Mouse (Mus musculus) limb, embryonic 10.5 days (tissue): Measurements from ENCODE around the gene Usp27x. TPM values are rescaled to one million over a fixed set of nuclear protein-coding genes. Genes with fewer than 3 reads are reported as not detected.

Source experiments
- DNase-seq: peaks from one replicate; pipeline ENCODE4 v3.0.0-alpha.2; 2017; ENCODE audit warnings: low spot score
- H3K27ac ChIP-seq: fragments of 300-500 bp; sonication (generic); 2 replicates; pipeline ENCODE4 v1.5.1; 2016; ENCODE audit warnings: mild to moderate bottlenecking
- H3K27me3 ChIP-seq: fragments of 300-500 bp; sonication (generic); 2 replicates; pipeline ENCODE4 v1.6.1; 2016; ENCODE audit warnings: low read depth, mild to moderate bottlenecking; ENCODE audit not compliant: poor library complexity, severe bottlenecking
- H3K36me3 ChIP-seq: fragments of 300-500 bp; sonication (generic); 2 replicates; pipeline ENCODE4 v1.6.1; 2016; ENCODE audit warnings: mild to moderate bottlenecking, moderate library complexity
- H3K4me1 ChIP-seq: fragments of 300-500 bp; sonication (generic); 2 replicates; pipeline ENCODE4 v1.6.1; 2016
- H3K4me3 ChIP-seq: fragments of 300-500 bp; sonication (generic); 2 replicates; pipeline ENCODE4 v1.5.1; 2016; ENCODE audit warnings: mild to moderate bottlenecking, moderate library complexity
- H3K9me3 ChIP-seq: fragments of 300-500 bp; sonication (generic); replicated peaks from 2 replicates; pipeline ENCODE4 v1.6.1; 2016; ENCODE audit warnings: mild to moderate bottlenecking
- WGBS: fragments of 180-500 bp; shearing (Covaris S2); methylation state at CpG from one replicate; pipeline ENCODE4 v1.1.7; 2016; 5-methylcytosine and 5-hydroxymethylcytosine counted together
- polyA plus RNA-seq: library from polyadenylated mRNA; unstranded; fragments of >200 nt; fragmentation: Nextera tagmentation; extraction: Ambion mirVana; gene quantifications from 2 replicates; pipeline ENCODE4 v1.2.1, GENCODE M21; 2016

Gene Usp27x
- 0.60 and 0.68 TPM in 2 replicates for polyA plus RNA-seq

- peak; percentile 76 for DNase-seq
- Histone ChIP-seq H3K36me3 (no peaks in the 10 kb centered on the region; the same call in 1 of the 2 replicates), H3K27me3 (peaks cover 8% of the 10 kb centered on the region; the same call in 1 of the 2 replicates), H3K9me3 (no peaks in the 10 kb centered on the region), H3K4me1 (peaks cover 9% of the 10 kb centered on the region), H3K27ac (peak within 1 kb of the TSS; percentile 86), H3K4me3 (peak within 1 kb of the TSS; percentile 65)
- 14% methylated on average over 50 of the region's 51 CpGs for WGBS
These were observed at the start of gene Usp27x for GRCm38 (mm10) chrX:7375716-7376480. Gene Usp27x, minus strand, starts transcription at chrX:7375830.

- no peaks in the 10 kb centered on the region for H3K4me1 ChIP-seq
- H3K4me3 ChIP-seq: peak overlapping the region; percentile 51
- 8% methylated on average over 26 of the region's 26 CpGs for WGBS
- H3K27ac ChIP-seq: peak overlapping the region; percentile 68
- H3K9me3 ChIP-seq: no peaks in the 10 kb centered on the region
- H3K36me3 ChIP-seq: no peaks in the 10 kb centered on the region
- DNase-seq: peak; percentile 63
- no peaks in the 10 kb centered on the region for H3K27me3 ChIP-seq
These were observed 47.1 kb upstream of the Usp27x start for GRCm38 (mm10) chrX:7422691-7423111.

- Histone ChIP-seq H3K9me3 (no peaks in the 10 kb centered on the region), H3K4me1 (no peaks in the 10 kb centered on the region), H3K27ac (peak overlapping the region; percentile 68), H3K4me3 (peak overlapping the region; percentile 51), H3K36me3 (no peaks in the 10 kb centered on the region), H3K27me3 (no peaks in the 10 kb centered on the region)
- 73% methylated on average over 6 of the region's 6 CpGs for WGBS
- DNase-seq: no peak
These were observed 46.5 kb upstream of the Usp27x start for GRCm38 (mm10) chrX:7422166-7422565.

GRCm38 (mm10) chrX:7421016-7421415 is 45.4 kb upstream of the Usp27x start:
- no peaks in the 10 kb centered on the region for H3K4me1 ChIP-seq
- H3K36me3 ChIP-seq: no peaks in the 10 kb centered on the region
- H3K27me3 ChIP-seq: no peaks in the 10 kb centered on the region
- WGBS: 44% methylated on average over 3 of the region's 3 CpGs
- H3K4me3 ChIP-seq: no peak overlapping the region
- peak; percentile 57 for DNase-seq
- H3K9me3 ChIP-seq: no peaks in the 10 kb centered on the region
- no peak overlapping the region for H3K27ac ChIP-seq

- 58% methylated on average over 12 of the region's 12 CpGs for WGBS
- no peaks in the 10 kb centered on the region for H3K36me3 ChIP-seq
- H3K27ac ChIP-seq: no peak overlapping the region
- no peaks in the 10 kb centered on the region for H3K27me3 ChIP-seq
- no peak for DNase-seq
- no peaks in the 10 kb centered on the region for H3K4me1 ChIP-seq
- H3K4me3 ChIP-seq: no peak overlapping the region
- H3K9me3 ChIP-seq: no peaks in the 10 kb centered on the region
These were observed 40.7 kb upstream of the Usp27x start for GRCm38 (mm10) chrX:7416178-7416871.

GRCm38 (mm10) chrX:7415308-7415707 is 39.7 kb upstream of the Usp27x start:
- Histone ChIP-seq H3K27ac (no peak overlapping the region), H3K9me3 (no peaks in the 10 kb centered on the region), H3K4me3 (no peak overlapping the region), H3K36me3 (no peaks in the 10 kb centered on the region), H3K27me3 (no peaks in the 10 kb centered on the region), H3K4me1 (no peaks in the 10 kb centered on the region)
- WGBS: 83% methylated on average over 6 of the region's 6 CpGs
- DNase-seq: no peak

GRCm38 (mm10) chrX:7412239-7413033 is 36.8 kb upstream of the Usp27x start:
- no peak overlapping the region for H3K4me3 ChIP-seq
- no peaks in the 10 kb centered on the region for H3K9me3 ChIP-seq
- no peaks in the 10 kb centered on the region for H3K27me3 ChIP-seq
- H3K4me1 ChIP-seq: no peaks in the 10 kb centered on the region
- 63% methylated on average over 16 of the region's 16 CpGs for WGBS
- DNase-seq: no peak
- no peak overlapping the region for H3K27ac ChIP-seq
- H3K36me3 ChIP-seq: no peaks in the 10 kb centered on the region

- peak; percentile 29 for DNase-seq
- WGBS: 32% methylated on average over 4 of the region's 4 CpGs
These were observed 956 bp upstream of the Usp27x start for GRCm38 (mm10) chrX:7376586-7376985.

GRCm38 (mm10) chrX:7375322-7375715 is 311 bp downstream of the Usp27x start:
- 14% methylated on average over 31 of the region's 40 CpGs for WGBS
- DNase-seq: no peak

More at GRCm38 (mm10) chrX:7376586-7376985, 956 bp upstream of the Usp27x start:
- Histone ChIP-seq H3K36me3 (no peaks in the 10 kb centered on the region; the same call in 1 of the 2 replicates), H3K27me3 (peaks cover 8% of the 10 kb centered on the region; the same call in 1 of the 2 replicates), H3K27ac (peak overlapping the region; percentile 86), H3K4me1 (peaks cover 9% of the 10 kb centered on the region), H3K4me3 (peak overlapping the region; percentile 65), H3K9me3 (no peaks in the 10 kb centered on the region)

GRCm38 (mm10) chrX:7325455-7325854 is 50.2 kb downstream of the Usp27x start:
- no peak for DNase-seq
- H3K4me1 ChIP-seq: no peaks in the 10 kb centered on the region
- no peak overlapping the region for H3K4me3 ChIP-seq
- H3K27ac ChIP-seq: no peak overlapping the region
- H3K27me3 ChIP-seq: no peaks in the 10 kb centered on the region
- no peaks in the 10 kb centered on the region for H3K9me3 ChIP-seq
- H3K36me3 ChIP-seq: no peaks in the 10 kb centered on the region
- 41% methylated on average over 2 of the region's 2 CpGs for WGBS

More at GRCm38 (mm10) chrX:7375322-7375715, 311 bp downstream of the Usp27x start:
- no peaks in the 10 kb centered on the region for H3K9me3 ChIP-seq
- peaks cover 9% of the 10 kb centered on the region for H3K4me1 ChIP-seq
- H3K27me3 ChIP-seq: peaks cover 8% of the 10 kb centered on the region; the same call in 1 of the 2 replicates
- H3K4me3 ChIP-seq: peak overlapping the region; percentile 65
- no peaks in the 10 kb centered on the region; the same call in 1 of the 2 replicates for H3K36me3 ChIP-seq
- H3K27ac ChIP-seq: peak overlapping the region; percentile 86

- H3K27me3 ChIP-seq: peaks cover 9% of the 10 kb centered on the region; the same call in 1 of the 2 replicates
- H3K9me3 ChIP-seq: no peaks in the 10 kb centered on the region
- H3K27ac ChIP-seq: no peak overlapping the region
- no peak overlapping the region for H3K4me3 ChIP-seq
- H3K4me1 ChIP-seq: no peaks in the 10 kb centered on the region
- WGBS: 14% methylated on average over 7 of the region's 7 CpGs
- H3K36me3 ChIP-seq: no peaks in the 10 kb centered on the region
- peak; percentile 52 for DNase-seq
These were observed 53.3 kb downstream of the Usp27x start for GRCm38 (mm10) chrX:7322288-7322687.
